Mouse (Mus musculus) ES-Bruce4 (cell line): ENCODE results near the gene Bard1.

Experiments
- CTCF ChIP-seq: IDR thresholded peaks from one replicate; pipeline ENCODE4 v1.8.1; 2011; ENCODE audit warnings: low read depth, low read length
- EP300 ChIP-seq: IDR thresholded peaks from 2 replicates; pipeline ENCODE4 v1.6.1; 2011; ENCODE audit warnings: low read depth, low read length; ENCODE audit not compliant: insufficient read depth
- POLR2A ChIP-seq: IDR thresholded peaks from one replicate; pipeline ENCODE4 v1.8.1; 2011; ENCODE audit warnings: low read length; ENCODE audit not compliant: insufficient read depth

- TF ChIP-seq EP300 (no peak), CTCF (no peak), POLR2A (no peak)
Measured at GRCm38 (mm10) chr1:71014345-71014744, 88.6 kb downstream of the Bard1 start.
